Mouse (Mus musculus) right cerebral cortex, postnatal 10 days (tissue): ENCODE data around the gene Tut7.
"Not testable (repeated sequence)": the region's sequence is repeated elsewhere in the genome, so short reads cannot be mapped to it uniquely, and the experiment has no call there.

Source experiments
- DNase-seq, 2 experiments: peaks; one replicate each; pipeline ENCODE4 v3.0.0; 2021; ENCODE audit warnings: low spot score in 2 of 2

Tut7 gene

DNA sequence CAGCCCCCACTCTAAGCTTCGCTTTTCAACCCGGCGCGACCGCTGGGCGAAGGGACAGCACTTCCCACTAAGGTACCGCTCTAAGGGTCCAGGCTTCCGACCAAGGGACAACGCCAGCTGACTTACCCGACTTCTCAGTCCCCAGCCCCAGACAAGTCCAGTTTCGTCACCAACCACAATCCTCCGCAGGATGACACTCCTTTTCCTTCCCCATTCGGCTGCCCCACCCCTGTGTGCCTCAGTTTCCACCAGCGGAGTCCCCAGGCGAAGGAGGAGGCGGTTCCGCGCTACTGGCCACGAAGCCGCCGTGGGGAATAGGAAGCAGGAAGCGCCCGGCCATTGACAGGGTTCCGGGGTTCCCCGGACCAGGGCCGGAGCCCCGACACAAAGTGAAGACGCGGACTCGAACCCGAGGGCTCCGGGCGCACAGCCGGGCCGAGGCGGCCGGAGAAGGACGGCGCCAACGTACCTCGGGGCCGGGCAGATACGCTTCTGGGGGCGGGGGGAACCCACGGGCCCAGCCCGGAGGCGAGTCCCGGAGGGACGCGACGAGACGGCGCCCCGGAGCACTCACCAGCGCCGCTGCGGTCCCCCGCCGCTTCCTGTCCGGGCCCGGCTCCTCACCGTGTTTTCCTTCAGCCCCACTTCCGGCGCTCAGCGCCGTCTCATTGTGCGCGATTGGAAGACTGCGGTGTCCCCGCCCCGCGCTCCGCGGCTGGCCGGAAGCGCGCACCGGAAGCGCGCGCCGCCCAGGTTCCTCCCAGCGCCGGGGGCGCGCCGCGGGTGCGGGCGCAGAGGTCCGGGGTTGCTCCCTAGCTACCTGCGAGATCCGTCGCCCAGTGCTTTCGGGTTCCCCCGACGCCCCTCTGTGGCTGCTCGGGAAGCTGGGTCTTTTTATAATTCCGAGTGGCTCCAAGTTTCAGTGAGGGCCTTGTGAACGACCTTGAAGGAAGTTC lies at the start of gene Tut7:
Gene Tut7 (minus strand): TSS at position 641 of the 956 bp plus-strand sequence.
- peak; percentile 96 for DNase-seq

GRCm38 (mm10) chr13:59872446-59872845 lies 49.5 kb upstream of the Tut7 start:
- no peak for DNase-seq

DNA sequence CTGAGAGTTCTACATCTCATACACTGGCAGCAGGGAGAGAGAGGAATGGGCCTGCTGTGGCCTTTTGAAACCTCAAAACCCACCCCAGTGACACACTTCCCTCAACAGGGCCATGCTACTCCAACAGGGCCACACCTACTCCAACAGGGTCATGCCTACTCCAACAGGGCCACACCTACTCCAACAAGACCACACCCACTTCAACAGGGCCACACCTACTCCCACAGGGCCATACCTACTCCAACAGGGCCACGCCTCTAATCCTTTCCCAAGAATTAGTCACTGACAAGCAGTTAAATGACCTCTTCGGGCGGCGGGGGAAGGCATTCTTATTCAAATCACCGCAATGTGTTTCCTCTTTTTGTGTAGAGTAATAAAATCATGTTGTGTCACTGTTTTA lies 47.1 kb upstream of the Tut7 start:
- no peak for DNase-seq

DNA sequence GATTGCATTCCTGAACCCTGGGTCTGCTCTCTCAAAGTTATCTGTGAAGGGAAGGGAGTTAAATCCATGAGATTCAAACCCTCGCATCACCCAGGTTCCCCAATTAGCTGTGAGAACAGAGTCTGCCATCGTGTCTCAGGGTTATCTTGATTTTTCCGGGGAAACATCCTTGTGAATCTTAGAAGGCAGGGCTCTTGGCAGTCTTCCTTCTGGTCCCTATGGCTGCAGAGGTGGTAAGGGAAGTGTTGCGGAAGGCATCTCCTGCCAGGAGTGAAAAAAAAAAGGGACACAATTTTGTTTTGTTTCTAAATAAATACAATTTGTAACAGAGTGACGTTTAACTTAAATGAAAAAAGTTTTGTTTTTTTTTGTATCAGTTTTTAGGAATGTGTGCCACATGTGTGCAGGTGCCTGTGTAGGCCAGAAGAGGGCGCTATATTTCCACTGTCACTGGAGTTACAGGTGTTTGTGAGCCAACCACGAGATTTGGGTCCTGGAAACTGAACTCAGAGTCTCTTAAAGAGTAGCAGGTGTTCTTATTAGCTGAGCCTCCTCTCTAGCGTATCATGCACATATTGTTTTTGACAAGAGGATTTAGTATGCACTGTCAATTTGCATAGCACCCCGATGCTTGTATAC lies 45.2 kb upstream of the Tut7 start:
- DNase-seq = no peak

DNA sequence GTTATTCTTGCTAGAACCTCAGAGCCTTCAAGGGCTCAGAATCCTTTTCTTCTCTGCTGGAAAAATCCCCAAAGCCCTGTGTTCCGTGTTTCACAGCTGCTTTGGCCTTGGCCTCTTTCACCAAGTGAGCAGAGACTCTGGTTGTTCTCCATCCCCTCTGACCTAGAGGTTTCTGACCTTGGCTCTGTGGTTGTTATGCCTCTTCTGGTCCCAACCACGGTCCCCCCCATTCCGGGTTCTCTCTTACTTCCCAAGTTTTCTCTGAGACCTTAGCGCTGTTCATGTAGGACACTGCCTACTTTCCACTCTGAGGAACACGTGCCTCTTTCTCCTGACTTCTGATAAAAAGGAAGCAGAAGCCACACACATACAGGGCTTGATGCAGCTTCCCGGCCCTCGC lies 44.2 kb upstream of the Tut7 start:
- no peak for DNase-seq

DNA sequence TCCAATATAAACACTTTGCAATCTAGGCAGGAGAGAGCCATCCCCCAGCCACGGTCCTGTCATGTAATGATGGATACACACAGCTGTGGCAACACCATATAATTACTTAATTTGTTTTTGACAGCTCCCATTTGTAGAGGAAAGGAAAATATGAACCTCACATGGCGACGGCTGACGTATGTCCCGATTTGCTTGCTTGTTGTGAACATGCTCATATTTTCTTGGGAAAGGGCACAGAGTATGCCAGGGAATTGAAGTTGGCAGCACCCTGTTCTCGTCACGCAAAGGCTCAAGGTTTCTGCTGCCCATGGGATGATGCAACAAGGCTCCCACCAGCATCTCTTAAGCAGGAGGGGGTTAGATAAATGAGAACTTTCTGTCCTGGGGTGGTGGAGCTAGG lies 36.6 kb upstream of the Tut7 start:
- no peak for DNase-seq

- DNase-seq = peak in 1 of 2 experiments; percentile 71
These were observed 33.5 kb upstream of the Tut7 start for GRCm38 (mm10) chr13:59856286-59857070.

DNA sequence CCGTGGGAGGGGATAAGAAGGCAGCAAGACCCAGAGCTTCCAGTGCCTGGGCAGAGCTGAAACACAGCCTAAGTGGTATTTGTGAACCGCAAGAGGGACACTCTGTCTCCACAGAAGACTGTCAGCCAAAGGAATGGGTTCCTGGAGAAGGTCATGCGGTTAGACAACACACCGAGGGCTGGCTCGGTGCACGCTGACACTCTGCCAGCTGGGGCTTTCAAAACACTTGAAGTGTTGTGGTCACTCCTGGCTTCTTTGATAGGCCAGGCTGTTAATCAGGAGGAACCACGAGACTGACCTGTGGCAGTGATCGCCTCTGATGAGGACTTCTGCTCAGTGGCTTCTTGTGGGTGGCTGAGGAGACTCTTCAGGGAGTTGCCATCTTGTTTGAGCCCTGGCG lies 30.5 kb upstream of the Tut7 start:
- DNase-seq = no peak

GRCm38 (mm10) chr13:59850373-59850772 lies 27.4 kb upstream of the Tut7 start:
- no peak for DNase-seq

DNA sequence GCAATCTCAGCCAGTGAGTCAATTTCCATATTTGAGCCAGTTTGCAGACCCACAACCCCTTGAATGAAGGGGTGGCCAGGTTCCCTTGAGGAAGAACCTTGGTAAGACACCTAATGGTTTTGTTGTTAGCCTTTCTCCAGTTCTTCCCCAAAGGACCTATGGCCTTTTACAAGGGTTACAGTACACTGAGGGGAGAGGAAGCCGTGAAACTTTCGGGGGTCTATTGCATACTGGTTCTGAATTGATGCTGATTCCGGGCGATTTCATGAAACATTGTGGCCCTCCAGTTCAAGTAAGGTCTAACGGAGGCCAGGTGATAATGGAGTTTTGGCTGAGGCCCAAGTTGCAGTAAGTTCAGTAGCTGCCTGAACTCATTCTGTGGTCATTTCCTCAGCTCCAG lies 21.7 kb upstream of the Tut7 start:
- DNase-seq = no peak

GRCm38 (mm10) chr13:59843976-59844375 lies 21.0 kb upstream of the Tut7 start:
- DNase-seq = no peak

GRCm38 (mm10) chr13:59842226-59843210 lies 19.6 kb upstream of the Tut7 start:
- peak; percentile 88 to 91 for DNase-seq

GRCm38 (mm10) chr13:59841761-59842160 lies 18.8 kb upstream of the Tut7 start:
- not testable (repeated sequence) for DNase-seq

DNA sequence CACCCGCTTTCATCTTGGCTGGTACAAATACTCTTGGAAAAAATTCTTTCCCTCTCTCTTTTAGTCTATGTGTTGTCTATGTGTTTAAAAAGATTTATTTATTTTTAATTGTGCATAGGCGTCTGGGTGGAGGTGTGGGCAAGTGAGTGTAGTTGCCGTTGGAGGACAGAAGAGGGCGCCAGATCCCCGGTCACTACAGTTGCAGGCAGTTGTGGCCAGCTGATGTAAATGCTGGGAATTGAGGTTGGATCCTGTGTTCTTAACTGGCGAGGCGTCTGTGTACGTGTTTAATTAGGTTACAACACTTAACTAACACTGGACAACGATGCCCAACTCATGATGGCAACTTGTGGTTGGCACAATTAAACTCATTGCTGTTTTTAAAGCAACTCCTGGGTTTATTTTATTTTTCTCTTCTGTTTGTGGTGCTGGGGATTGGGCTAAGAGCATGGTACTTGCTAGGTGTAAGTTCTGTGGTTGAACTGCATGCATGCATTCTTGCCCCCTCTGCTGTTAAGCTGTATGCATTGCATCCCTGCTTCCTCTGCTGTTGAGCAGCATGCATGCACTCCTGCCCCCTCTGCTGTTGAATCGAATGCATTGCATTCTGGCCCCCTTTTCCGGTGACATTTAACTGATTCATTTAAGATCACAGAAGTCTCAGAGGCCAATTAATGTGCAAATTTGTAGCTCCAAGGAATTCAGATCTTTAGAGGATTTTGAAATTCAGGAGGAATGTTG lies 17.7 kb upstream of the Tut7 start:
- DNase-seq = peak; percentile 90

DNA sequence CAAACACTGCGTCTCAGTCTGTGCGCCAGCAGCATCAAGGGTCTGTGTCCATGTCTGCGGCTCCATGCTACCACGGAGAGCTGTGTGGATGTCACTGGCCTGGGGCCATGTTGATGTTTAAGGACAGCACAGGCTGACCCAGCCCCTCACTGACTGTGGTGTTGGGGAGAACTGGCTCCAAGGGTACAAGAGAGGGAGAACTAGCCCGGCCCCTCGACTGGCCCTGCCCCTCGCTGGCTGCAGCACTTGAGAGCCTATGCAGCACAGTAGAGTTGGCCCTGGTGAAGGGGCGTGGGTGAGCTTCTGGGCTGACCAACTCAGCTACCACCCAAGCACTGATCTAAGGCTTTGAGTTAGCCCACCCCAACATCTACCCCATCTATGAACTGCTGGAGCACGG lies 16.4 kb upstream of the Tut7 start:
- DNase-seq = no peak

DNA sequence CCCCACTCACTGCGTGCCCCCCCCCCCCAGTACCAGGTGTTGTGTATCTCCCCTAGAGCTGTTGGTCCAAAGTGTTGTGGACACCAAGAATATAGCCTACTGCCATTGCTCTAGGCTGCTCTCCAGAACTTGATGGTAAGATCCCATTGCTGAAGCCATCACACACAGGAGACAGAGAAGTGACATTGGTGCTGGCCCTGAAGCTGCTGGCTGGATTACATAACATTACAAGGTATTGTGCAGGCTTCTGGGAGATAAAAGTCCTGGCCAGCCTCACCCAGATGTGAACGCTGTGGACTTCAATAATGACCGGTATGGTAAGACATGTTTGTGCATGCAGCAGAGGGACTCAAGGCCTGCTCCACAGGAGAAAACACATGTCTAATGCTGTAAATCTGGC lies 15.5 kb upstream of the Tut7 start:
- no peak for DNase-seq

DNA sequence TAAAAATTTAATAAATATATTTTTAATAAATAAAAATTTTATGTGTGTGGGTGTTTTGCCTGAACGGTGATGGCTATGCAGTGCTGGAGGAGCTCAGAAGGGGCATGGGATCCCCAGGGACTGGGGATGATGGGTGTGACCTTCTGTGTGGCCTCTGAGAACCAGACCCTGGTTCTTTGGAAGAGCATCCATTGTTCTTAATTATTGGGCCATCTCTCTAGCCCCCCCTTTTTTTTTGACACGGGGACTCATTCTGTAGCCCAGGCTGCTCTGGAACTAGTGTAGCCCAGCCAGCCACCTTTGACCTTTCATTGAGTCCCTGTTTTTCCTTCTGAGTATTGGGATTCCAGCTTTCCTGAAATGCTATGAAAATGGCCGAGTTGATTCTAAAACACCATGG lies 13.9 kb upstream of the Tut7 start:
- DNase-seq = no peak

DNA sequence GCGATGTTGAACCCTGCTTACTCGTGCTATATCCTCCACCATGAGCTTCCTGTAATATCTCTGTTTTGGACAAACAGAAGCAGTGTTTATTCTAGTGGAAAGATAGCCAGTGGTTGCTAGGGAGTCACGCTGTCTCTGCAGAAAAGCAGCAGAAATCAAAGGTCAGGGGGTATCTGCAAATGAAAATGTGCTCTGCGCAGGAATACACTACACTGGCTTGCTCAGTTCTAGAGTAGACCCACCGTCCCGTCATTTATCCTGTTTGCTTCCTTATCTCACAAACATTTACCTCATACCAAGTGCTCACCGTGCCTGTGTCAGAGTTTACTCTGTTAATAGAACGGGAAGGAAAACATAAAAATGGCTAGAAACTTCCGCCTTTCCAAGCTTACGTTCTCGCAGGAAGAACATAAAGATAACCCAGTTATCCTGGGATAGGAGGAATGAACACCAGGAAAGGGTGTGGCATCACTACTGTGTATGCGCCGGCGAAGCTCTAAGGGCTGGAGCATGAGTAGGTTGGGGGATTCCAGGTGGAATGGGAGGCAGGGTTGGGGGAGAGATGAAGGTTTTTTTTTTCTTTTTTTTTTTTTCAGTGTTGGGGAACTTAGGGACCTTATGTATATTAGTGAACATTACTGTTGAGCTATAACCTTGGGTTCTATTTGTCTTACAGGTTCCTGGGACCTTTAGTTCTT lies 13.3 kb upstream of the Tut7 start:
- no peak for DNase-seq

- DNase-seq = peak; percentile 66 to 84
These were observed 12.0 kb upstream of the Tut7 start for GRCm38 (mm10) chr13:59834786-59835452.
